Mouse (Mus musculus): ENCODE results near the gene Tmc4.

GRCm38 (mm10) chr7:3715249-3715648, 37.9 kb upstream of the Tmc4 start:
- TF ChIP-seq USF1 (IDR thresholded peaks at IDR 0.05; ENCODE audit: low read depth) (no peak), CEBPB (IDR thresholded peaks at IDR 0.05; ENCODE audit: low read depth) (no peak), FOSL1 (IDR thresholded peaks at IDR 0.05; ENCODE audit: insufficient read depth, low read length, poor library complexity, severe bottlenecking) (no peak), CTCF (IDR thresholded peaks at IDR 0.05; ENCODE audit: control insufficient read depth, insufficient read depth, insufficient read length) (no peak)
